Mouse (Mus musculus) gastrocnemius, adult 8-10 months (tissue): ENCODE measurements around the gene Chka. TPM values are rescaled to one million over a fixed set of nuclear protein-coding genes. Genes with fewer than 3 reads are reported as not detected.

ENCODE experiments used
- DNase-seq, 2 experiments: peaks; one replicate each; pipeline ENCODE4 v3.0.0; 2022; ENCODE audit warnings: low spot score in 2 of 2
- total RNA-seq, 4 experiments: library from RNA; stranded (reverse); gene quantifications; 2 replicates each; pipeline ENCODE4 v1.2.4; 2022

The Chka gene
- 1 to 10 TPM in 3 of 4 experiments, under 1 TPM in 1; 0.97 to 1.6 (median 1.2) TPM for total RNA-seq

DNA sequence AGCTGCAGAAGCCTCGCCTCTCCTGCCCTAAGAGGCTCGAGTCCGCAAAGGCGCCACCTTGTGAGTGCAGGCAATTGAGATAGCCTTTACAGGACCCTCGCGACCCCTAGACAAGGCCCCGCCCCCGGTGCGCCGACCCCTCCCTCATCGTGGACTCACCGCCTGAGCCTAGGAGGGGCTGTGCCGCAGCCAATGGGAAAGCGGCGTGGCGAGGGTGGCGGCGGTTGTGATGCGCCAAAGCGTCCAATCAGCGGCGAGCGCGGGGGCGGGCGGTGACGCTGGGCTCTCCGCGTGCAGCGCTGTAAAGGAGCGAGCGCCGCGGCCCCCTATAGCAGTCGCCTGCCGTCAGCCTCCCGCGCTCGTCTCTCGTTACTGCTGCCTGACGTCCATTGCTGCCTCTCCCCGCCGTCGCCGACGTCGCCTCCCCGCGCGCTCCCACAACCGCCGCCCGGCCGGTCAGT lies at the start of gene Chka:
Gene Chka, plus strand, starts transcription at position 272 of the 461 bp plus-strand sequence.
- peak; percentile 81 to 92 for DNase-seq

DNA sequence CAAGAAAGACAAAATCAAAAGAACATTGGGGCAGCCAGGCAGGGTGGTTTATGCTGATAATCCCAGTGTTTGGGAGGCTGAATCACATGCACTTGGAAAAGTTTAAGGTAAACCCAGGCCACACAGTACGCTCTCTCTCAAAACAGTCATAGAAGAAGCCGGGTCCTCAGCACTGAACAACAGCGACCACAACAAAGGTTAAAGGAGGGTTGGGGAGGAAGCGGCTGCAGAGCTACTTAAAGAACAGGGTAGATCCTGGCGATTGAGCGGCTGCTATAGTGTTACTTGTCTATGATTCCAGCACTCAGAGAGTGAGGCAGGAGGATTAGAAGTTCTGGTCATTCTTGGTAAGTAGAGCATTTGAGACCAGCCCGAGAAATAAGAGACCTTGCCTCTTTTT lies 46.0 kb upstream of the Chka start:
- DNase-seq, result no peak

DNA sequence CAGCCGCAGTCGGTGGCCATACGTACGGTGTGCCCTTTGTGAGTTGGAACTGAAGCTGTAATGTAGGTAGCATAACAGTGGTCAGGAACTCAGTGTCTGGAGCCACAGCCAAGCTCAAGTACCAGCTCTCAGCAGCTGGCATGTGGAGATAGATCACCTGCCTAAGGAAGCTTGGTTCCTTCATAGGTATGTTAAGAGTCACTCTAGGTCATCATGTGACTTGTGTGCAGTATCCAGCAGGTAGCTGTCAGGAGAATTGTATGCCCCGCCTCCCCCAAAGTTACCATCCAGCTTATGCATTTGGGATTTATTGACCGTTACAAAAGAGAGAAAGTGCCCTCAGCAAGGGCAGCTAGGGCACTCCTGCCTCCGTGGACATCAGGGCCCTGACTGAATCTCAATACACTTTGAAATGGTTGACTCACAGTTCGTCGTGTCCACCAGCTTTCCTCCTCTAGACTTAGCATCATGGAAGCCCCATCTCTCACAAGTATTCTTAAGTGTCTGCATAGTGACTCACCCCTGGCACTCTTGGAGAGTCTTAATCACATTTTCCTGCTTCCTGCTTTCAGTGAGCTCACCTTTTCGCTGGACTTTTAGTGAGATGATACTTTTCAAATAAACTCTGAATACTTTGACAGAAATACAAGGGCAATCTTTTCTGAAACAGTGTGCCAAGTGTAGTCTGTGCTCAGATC lies 40.9 kb upstream of the Chka start:
- DNase-seq, result no peak

DNA sequence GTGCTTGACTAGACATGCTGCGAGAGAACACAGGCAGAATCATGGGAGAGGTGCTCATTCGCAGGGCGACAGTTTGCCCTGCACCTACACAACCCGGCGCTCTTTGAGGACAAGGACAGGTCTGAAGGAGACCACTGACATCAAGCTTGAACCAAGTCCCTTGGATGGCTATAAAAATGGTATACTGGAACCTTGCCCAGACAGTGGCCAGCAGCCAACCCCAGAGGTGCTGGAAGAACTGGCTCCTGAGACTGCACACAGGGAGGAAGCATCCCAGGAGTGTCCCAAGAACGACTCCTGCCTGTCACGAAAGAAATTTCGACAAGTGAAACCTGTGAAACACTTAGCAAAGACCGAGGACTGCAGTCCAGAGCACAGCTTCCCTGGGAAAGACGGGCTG lies 37.1 kb upstream of the Chka start:
- peak; percentile 12 to 28 for DNase-seq

DNA sequence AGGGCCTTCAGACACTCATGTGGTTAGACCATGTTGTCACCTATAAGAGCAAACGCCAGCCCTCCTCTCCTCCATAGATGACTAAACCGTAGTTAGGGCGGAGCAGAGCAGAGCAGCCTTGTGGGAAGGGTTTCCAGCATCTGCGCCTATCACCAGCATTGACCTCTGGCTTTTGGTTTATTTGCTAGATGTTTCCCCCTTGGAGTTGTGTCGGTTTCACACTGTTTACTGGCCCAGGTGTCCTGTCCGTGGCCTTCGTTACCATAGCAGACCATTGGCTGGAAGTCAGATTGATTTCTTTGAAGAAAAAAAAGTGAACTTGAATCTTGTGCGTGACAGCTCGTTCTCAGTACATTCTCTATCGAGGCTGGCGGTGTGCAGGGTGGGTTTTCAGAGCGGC lies 35.7 kb upstream of the Chka start:
- DNase-seq, result no peak

DNA sequence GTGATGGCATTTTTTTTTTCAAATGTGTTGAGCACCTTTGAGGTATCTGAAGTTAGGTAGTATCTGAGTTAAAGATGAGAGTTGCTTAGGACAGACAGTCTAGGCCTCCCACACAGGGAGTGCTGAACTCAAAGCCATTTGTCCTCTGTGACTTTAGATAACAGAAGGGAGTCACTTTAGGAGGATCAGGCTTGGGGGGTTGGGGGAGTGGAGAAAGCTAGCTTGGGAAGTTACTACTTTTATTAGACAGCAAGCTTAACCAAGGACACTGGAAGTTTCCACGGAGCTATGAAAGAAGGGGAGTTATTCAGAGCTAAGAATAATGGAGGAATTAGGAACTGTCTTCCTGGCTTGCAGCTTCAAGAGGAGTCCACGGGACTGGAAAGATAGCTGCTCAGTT lies 32.5 kb upstream of the Chka start:
- DNase-seq, result no peak

DNA sequence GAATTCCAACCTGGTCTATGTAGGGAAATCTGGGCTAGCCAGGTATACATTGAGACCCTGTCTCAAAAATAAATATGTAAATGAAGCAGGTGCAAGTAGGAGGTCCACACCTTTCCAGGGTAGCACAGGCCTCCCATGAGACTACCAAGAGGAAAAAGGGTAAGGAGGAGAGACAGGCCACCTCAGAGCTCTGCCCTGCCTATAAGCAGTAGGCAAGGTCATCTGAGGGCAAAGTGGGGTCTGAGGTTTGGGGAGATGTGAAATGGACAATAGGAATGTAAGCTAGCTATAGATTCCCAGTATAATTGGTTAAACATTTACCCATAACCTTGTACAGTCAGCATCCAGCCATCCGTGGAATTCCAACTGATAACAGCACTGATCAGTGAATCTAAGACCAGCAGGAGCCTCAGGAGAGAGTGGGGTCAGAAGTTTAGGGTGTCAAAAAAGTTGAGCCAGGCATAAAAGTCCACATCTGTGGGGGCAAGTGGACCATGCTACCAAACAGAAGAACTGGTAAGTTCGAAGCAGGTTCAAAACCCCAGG lies 31.6 kb upstream of the Chka start:
- DNase-seq, result no peak

DNA sequence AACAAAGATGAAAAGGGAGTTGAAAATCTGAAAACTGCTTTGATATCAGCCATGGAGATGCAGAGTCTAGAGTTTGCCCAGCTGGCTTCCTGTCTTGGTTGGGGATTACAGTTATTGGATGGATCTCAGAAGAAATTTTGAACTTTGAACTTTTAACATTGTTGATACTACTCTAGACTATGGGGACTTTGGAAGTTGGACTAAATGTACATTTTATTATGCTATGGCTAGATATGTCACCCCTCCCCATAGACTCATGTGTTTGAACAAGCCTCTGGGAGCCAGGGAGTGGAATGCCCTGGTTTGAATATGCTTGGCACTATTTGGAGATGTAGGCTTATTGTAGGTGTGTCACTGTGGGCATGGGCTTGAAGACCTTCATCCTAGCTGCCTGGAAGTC lies 26.5 kb upstream of the Chka start:
- DNase-seq, result no peak

DNA sequence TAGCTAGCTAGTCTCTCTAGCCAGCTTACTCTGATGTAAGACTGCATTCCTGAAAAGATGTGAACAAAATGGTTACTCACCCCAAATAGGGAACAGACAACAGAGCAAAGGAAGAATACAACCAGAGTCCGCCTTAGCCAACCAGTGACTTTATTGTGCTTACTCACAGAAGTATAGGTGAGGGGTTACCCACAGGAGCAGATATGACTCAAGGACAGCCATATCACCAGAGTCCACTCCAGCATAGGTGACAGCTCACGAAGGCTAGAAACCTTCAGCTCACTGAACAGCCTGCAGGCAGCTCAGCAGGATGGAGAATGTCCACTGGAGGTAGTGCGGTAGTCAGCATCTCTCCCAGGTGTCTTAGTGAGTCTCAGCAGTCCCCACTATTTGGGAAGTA lies 21.7 kb upstream of the Chka start:
- no peak for DNase-seq

DNA sequence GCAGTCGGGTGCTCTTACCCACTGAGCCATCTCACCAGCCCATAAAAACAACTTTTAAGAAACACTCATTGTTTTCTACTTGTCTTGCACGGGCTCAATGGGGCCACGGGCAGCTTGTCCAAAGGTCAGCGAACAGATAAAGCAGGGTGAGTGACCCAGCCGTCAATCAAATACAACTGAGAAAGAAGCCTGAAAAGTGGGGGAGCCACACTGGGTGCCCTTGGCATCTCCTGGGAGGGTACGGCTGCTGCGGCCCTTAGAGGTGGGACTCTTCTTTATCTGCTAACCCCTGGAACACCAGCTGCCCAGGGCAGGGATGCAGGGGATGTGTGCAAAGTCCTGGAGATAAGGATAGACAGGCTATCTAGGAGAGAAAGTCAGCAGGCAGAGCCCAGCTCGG lies 19.9 kb upstream of the Chka start:
- DNase-seq, result no peak

DNA sequence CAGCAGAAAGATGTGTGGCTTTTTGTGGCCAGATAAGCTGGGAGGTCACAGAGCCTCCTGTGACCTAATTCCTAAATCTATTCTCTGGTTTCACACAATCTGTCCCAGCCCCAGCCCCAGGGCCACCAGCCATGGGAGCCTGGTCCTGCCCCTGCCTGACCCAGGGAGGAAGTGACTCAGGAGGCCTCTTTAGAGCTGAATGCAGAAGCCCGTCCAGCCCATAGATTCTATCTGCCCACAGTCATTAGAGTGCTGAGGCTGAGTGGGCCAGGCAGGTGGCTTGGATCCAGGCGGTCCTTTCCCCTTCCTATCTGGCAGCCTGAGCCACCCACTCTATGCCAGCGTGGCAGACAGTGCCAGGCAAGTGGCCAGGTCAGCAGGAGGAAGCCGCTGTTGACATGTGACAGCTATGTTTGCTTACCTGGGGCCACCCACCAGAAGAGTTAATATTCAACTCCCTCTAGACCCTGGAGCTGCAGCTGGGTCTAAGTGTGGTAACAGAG lies 18.7 kb upstream of the Chka start:
- no peak for DNase-seq

DNA sequence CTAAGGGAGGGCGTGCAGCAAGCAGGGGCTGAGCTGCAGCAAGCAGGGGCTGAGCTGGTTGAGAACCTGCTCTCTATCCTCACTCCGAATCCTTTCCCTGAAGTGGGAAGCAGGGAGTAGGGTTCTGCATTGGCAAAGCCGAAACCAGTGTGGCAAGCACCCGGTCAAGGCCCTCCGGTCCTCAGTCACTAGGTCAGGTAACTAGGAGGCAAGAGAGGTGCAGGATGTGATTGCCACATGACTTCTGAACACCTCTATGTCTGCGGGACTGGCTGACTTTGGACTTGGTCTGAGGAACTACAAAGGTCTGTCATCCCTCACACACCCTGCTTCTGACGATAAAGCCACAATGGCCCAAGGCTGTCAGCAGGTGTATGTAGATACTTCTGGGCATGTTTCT lies 17.3 kb upstream of the Chka start:
- DNase-seq, result no peak

DNA sequence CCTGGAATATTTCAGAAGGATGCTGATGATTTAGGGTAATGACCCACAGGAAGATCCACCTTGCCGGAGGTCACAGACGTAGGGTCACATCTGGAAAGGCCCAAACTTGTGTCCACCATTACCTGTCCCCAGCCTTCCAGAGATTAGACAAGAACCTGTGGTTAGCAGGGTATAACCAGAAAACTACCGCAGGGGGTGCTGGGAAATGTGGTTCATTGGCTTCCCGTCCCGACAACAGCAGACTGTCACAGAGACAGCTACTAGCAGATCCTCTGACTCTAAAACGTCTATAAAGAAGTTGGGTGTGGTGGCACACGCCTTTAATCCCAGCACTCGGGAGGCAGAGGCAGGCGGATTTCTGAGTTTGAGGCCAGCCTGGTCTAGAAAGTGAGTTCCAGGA lies 14.8 kb upstream of the Chka start:
- DNase-seq, result no peak

DNA sequence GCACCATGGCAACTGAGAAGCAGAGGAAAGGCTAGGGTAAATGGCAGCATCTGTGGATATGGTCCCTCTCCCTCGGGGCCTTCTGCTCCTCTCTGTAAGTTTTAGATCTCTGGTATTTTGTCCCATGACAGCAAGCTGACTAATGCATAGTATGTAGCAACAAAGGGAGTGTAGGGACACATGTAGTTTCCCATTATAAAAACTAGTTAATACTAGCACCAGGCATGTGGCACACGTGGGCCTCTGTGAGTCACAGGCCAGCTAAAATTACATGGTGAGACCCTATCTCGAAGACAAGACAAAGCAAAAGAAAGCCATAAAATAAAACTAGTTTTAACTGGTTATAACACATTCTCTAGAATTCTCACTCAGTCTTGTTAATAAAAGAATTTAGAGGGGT lies 12.6 kb upstream of the Chka start:
- no peak for DNase-seq

DNA sequence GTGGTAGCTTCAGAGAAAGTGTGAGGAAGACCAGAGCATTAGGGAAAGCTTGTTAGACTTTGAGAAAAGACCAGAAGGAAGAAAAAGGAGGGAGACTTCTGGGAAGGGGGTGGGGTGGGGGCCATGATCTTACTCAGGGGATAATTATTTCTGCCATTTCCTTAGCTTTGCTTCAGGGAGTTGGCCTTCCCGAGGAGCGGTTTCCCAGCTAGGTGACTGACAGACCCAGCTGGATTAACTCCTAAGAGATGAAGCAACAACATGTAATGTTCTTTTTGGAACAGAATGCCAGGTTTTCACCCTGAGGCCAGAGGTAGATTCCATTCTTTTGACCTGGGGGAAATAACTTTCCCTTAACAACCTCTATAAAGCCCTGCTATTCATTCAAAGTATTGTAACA lies 11.9 kb upstream of the Chka start:
- no peak for DNase-seq

DNA sequence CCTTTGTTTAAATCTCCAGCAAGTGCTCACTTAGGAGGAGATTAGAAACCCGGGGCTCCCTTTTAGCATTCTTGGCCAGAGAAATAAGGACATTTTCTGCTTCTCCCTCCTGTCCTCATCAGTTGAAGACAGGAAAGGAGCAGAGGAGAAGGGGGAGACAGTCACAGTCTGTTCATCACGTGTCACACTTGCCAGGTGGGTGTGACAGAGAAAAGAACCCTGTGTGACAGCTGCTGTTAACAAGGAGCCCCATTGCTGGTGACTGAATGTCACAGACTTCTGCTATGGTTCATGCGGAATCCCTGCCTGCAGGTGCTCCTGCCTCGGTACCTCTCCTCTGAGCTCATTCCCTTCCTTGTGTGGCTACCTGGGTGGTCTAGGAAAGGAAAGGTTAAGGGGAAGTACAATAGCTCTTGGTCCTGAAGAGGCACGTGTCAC lies 11.3 kb upstream of the Chka start:
- DNase-seq, result no peak

DNA sequence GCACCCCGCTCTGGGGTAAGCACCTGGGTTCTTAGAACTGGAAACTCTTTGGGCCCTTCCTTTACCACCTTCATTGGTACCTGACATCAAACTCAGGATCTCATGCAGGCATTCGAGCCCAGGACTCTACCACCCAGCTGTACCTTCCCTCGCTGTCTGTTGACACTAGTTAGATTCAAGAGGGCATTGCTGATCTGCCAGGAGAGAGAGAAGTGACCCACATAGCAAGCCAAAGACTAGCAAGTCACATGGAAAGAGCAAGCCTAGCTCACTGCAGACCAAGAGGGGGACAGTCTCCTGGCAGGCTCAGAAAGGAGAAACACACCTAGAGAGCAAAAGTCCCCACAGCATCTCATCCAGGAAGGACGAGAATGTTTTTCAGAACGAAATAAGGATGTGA lies 10.9 kb upstream of the Chka start:
- no peak for DNase-seq

DNA sequence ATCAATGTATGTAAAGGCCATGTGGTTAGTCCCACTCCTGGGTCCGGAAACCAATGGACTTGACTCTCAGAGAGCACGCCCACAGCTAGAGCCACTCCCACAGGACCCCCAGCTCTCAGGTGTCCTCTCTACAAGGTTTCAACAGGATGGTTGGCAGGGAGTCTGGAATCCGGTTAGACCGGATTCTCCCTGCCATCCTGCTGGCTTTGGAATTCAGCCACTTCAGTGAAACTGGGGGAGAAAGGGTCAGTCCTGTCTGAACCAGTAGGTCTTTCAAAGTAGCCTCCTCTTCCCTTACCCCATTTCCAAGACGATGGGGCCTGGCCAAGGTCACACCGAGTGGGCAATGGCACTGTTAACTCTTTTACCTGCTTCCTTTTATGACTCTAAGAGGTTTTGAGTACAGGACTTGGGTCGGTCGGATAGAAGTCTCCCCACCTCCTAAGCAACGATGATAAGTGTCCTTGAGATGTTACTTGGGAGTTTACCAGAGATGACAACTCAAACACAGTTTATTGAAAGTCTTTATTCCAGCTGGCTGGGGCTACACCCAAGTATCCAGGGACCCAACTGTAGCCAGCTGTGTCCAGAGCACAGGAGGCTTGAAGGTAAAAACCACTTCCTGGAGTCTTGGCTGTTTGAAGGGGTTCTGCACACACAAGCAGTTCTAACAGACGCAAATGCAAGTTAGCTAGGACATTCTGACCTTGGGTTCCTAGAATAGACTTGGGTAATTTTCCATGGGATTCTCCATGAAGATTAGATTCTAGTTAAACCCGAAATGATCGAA lies 9.0 kb upstream of the Chka start:
- DNase-seq, result no peak

DNA sequence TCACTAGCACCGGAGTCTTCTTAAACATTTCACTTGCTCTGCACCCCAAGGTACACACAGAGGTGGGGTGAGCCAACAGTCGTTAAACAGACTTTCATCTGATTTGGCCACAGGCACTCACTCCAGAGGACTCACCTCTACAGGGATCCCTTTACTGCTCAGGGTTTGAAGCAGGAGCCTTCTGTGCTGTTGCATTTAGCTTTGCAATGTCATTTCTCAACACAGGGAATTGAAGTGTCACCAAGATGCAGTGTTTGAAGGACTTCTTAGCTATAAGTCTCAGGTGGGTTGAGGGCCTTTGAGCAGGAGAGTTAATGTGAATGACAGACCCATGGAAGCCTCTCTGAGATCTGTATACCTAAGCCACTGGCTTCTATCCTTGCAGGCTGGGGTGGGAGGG lies 7.9 kb upstream of the Chka start:
- no peak for DNase-seq

DNA sequence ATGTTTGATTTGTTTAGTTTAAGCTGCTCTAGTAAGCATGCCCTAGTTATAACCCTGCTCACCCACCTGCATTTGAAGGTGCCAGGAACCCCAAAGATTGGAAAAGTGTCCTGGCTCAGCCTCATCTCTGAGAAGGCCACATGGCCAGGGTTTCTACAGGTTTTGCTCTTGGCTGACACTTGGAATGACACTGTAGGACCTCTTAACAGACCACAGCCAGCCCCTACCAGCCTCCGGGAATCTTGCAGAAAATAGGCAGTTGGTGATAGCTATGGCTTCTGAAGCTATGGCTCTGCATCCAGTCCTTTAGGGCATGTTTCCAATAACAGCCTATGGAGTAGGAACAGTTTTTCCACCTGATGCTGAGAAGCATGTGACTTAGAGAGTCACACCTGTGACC lies 6.7 kb upstream of the Chka start:
- no peak for DNase-seq

DNA sequence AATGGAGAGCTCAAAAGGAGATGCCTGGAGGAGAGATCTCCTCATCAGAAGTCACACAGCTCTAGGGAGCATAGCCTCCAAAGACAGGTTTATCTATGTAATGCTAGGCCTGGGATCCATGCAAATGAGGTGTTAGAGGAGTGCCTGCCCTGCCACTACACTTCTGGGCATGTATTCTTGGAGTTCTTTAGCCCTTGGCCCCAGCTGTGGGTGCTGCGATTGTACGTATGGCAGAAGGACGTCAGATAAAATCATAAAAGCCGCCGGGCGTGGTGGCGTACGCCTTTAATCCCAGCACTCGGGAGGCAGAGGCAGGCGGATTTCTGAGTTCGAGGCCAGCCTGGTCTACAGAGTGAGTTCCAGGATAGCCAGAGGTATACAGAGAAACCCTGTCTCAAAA lies 6.2 kb upstream of the Chka start:
- DNase-seq, result no peak

DNA sequence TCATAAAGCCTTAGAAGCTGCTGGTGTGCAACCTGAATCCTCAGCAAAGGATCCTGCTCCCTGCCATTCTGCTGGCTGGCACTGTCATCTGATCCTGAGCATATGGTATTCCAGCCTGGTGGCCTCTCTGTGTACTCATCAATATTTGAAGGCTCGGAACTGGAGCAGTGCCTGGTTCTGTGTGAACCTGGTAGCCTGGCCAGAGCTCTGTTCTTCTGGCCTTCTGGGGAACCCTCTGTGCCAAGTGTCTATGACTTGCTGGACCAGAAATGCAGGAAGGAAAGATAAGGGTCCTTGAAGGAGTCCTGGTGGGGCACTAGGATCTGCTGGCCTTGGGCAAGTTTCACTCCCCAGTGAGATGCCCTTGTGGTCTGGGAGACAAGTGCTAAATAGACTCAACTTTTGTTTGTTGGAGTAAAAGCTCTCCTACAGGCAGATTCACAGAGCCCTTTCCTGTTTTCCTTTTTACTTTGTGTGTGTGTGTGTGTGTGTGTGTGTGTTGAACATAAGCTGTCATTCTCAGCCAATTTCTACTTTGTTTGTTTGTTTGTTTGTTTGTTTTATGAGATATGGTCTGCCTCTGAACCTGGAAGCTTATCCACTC lies 5.7 kb upstream of the Chka start:
- DNase-seq, result peak in 1 of 2 experiments; percentile 21
